Mouse (Mus musculus) urinary bladder, adult 2 months (tissue): ENCODE data around the gene Adcy3. TPM values are rescaled to one million over a fixed set of nuclear protein-coding genes. Genes with fewer than 3 reads are reported as not detected.

ENCODE experiments used
- DNase-seq: peaks from one replicate; pipeline ENCODE4 v3.0.0; 2022; ENCODE audit warnings: low spot score
- polyA plus RNA-seq: library from polyadenylated mRNA; depleted of rRNA; stranded (reverse); fragments of >200 nt; gene quantifications from 2 replicates; pipeline ENCODE4 v1.2.3, GENCODE M21; 2012; rRNA removed

The Adcy3 gene
- 4.2 and 6.5 TPM in 2 replicates for polyA plus RNA-seq

DNA sequence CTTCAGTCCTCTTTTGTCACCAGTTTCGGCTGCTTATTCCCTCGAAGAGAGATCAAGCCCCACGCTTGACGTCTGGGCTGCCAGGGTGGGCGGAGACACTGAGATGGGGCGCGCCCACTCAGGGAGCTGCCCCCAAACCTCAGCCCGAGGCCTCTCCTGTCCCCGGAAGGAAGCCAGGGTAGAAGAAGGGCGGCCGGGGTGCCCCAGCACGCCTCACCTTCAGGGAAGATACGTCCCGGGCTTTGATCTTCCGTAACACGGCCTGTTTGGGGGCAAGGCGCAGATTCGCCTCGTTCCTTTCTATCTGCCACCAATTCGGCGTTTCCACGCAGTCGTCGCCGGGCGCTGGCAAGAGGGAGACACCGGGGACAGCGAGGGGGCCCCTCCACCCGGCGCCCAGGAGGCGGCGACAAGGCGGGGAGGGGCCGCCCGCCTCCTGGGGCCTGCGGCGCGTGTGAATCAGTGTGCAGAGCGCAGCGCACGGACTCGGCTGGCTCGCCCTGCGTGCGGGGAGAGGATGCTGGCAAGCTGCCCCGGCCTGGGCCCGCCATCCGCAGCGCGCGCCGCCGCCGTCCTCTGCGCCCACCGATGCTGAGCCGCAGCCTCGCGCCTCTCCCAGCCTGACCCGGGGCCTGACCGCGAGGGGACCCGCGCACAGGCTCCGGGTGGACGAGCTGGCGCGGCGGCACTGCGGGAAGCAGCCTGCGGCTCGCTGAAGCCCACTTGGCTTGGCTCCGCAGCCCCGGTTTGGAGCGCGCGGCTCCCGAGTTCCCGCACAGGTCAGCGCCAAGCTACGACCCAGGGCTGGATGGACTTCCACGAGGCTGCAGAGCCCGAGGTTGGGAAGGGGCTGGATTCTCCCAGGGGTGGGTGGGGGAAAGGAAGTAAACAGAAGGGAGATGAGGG, at the start of gene Adcy3:
Gene Adcy3 (plus strand): TSS at position 163 of the 906 bp plus-strand sequence.
- DNase-seq, result peak; percentile 43

DNA sequence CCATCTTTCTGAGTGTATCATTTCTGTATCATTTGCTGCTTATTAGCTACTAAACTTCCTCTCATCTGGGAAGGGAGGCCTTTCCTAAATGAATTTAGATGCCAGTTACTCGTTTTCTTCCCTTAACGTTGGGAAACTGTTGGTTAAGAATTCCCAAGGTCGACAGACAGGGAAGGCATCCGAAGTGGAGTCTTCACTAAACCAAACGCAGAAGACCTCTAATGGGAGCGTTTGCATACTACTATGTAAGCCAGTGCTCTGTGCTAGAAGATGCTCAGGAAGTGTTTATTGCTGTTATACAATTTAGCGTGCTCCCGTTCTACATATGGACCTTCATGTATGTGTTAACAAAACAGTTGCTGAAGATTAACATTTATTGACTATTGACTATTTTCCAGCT, 49.5 kb upstream of the Adcy3 start:
- no peak for DNase-seq

DNA sequence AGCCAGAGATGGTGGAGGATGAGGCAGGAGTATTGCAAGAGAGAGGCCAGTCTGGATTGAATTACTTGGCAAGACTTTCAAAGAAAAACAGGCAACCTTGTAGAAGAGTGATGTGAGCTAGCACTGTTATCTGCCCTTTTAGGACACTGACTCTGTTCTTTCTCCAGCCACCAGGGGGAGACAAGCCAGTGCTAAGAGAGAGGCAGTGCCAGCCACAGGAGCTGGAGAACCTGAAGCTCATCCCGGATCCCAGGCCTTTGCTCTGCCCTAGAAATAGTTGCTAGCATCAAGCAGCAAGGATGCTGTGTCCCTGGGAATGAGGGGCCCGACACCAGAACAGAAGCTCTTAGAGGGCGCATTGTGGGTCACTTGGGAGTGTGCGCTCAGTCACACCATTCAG, 25.5 kb upstream of the Adcy3 start:
- peak; percentile 29 for DNase-seq

DNA sequence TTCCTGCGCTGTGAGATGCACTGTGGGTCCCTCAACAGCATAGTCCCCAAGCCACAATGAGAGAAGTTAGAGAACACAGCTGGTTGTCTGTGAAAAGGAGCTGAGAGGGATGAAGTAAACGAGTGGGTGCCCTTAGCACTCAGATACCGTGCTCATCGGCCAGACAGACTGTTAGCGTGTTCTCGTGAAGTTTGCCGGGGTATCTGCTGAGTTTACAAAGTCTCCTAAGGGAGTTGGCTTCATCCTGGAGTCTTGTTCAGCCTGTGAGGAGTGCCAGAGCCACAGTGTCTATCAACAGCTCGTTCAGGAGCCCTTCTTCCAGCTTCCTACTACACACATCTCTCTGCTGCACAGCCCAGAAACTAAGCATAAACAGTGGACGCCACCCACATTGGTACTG, 16.8 kb upstream of the Adcy3 start:
- DNase-seq, result no peak

DNA sequence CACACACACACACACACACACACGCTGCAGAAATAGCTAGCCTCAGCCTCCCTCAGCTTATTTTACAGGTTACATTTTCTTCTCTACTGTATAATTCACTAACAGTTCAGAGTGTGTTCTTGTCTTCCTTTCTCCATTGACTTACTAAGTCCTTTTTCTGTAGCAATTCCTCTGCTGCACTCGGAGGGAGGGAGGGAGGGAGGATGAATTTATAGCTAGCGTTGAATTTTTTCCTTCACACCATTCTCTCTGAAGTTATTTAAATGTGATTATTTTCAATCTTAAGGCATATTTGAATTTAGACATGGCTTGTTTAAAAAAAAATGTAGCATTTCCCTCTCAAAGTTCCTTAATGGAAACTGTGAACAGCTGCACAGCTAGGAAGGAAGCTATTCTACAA, 15.8 kb upstream of the Adcy3 start:
- no peak for DNase-seq

DNA sequence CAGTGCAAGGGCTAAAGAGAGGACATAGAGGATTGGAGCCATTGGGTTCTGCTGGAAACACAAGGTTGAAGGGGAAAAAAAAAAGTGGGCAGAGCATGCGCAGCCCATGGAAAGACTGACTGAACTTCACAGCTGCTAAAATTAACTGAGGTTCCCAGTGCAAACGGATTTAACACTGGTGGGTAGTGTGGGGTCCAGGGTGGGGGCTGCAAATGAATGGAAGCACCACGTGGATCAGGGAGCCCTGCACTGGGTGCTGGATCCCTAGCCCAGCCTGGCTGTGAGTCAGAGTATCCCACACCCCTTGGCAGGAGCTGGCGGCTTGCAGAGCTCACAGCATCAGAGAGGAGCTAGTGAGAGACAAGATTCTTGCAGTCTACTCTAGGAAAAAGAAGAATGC, 15.3 kb upstream of the Adcy3 start:
- no peak for DNase-seq

DNA sequence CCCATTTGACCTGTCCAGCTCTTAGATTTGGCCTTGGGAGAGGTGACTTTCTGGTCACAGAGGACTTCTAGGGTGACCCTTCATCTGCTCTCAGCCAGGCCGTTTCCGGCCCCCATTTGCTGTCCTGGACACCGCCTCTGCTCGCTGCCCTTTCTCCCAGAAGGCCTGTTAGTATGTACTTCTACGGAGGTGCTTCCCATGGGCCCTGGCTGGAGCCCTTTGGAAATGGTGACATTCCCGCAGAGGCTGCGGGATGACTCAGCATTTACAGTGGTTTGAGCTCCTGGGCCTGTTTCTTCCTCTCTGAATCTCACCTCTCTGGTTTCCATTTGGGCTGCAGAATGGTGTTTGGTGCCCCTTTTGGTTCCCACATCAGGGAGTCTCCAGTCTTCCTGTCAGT, 5.6 kb upstream of the Adcy3 start:
- no peak for DNase-seq

DNA sequence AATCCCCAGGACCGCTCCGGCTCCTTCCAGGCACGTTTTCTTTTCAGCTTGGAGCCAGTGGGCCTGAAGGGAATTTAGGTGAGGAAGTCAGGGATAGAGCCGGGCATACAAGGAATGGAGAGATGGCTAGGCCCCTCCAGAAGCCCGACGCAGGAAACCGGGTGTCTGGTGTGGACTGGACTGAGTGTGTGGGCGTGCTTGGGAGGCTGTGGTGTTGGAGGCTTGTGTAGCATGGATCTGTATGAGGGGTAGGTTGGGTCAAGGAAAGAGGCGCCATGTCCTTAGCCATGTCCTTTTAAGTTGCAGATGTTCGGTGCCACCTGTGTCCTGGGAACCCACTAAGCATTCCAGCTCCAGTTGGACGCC, 927 bp downstream of the Adcy3 start:
- DNase-seq, result no peak

DNA sequence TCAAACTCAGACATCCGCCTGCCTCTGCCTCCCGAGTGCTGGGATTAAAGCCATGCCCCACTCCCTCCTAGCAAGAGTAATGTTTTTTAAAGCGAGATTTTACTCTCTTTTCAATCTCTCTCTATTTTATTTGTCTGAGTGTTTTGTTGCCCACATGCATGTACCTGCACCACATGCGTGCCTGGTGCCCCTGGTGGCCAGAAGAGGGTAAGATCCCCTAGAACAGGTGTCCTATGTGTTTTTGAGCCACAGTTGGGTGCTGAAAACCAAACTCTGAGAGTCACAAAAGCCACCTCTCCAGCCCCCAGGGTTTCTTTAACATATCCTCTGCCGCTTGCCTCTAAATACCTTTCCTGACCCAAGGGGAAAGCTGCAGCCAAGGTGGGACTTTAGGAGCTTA, 10.3 kb downstream of the Adcy3 start:
- no peak for DNase-seq

DNA sequence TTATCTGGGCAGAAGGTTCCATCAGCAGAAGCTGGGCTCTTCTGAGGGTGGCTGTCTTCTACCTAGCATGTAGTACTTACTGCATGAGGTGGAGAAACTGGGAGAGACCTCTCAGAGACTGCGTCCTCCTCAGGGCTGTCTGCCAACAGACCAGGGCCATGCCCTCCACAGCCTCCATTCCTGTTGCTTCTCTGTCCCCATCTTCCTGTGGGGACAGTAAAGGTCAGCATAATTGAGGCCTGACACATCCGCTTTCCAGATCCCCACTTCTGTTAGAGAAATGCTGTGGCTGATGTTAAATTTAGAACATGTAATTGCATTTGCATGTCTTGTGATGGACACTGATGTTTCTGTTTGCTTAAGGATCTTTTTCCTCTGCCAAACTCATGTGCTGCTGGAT, 18.0 kb downstream of the Adcy3 start:
- no peak for DNase-seq

DNA sequence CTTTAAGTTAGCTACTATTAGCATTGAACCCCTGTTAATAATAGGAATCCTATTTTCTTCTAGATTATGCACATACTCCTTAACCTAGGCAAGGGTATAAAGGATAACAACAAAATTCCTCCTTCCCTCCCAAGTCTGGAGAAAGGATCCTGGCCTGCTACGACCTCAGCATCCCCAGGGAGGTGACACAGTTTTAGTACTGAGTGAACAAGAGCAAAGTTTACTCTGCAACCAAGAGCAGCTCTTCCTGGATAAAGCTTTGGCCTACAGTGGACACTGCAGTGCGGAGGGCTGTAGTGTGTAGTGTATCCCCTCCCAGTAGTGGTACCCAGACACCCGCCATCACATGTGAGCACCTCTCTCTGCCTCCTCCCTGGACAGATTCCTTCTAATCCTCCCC, 19.1 kb downstream of the Adcy3 start:
- DNase-seq, result no peak

DNA sequence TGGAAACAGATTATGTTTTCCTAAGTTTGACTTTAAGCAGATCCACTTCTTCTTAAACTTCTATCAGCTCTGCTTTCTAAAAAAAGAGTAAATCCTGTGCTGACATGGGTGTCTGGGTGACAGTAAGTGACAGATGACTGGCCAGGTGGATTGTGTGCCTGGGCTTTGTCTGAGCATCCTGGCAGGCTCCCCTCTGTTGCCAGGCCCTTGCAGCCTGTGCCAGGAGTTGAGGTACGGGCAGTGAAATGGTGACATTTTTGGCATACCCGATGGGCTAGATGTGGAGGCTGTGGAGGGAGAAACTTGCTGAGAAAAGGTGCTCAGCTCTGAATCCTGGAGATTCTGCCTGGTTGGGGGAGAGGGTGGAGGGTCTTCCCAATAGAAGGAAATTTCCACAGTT, 24.6 kb downstream of the Adcy3 start:
- no peak for DNase-seq

DNA sequence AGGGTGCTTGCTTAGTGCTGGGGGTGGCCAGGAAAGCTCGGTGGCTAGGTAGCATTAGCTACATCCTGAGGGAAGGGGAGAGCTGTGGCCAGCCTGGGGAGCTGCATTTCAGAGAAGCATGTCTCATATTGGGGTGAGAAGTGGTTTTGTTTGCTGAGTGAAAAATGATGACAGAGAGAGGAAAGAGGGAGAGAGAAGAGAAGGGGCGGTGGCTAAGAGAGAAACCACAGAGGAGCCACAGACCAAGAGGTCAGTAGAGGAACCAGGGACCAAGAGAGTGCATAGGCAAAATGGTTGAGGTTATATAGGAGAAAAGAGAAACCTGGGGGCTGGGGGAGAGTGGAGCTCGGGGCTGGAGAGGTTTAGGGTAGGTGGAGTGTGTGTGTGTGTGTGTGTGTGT, 25.3 kb downstream of the Adcy3 start:
- no peak for DNase-seq

DNA sequence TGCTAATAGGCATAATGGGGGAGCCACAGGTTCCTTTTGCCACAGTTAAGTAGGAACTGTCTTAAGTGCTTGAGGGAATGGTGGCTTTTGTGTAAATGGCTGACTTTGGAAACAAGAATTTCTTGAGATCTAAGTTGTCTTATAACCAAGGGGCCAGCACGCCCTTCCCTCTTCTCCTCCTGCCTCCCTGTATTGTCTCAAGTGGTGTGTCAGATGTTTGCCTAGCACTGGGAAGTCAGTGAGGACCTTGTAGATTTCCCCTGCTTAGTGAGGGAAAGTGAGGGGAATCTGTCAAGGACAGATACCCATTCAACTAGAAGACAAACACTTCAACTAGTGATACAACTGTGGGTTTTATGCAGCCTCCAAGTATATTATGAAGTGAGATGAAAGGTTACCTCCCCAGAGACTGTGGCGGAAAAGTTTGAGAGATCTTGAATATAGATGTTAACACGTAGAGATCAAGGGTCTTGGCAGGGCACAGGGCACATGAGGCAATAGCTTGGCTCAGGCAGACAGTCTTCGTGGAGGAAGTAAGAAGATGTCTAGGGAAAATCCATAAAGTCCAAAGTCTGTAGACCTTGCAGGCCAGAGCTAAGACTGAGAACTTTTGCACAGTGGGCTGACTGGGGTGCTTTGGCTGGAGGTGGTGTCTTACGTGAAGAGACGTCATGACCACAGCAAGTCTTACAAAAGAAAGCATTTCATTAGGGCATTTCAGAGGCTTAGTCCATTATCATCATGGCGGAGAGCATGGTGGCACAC, 26.1 kb downstream of the Adcy3 start:
- no peak for DNase-seq

DNA sequence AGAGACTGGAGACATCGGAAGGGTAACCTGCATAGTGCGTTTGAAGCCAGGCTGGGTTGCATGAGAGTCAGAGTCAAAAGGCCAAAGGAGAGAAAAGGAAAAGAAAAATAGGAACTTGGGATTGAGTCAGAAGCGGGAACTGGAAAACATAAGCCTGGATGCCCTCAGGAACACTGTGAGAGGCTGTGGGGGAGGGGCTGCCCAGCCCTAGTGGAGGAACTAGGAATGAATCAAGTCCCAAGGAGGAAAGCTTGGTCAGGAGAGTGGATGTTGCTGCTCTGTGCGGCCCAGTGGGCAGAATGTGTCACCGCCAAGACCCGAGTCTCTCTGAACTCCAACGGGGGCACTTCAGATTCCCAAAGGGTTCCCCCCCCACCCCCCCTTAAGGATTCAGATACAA, 27.4 kb downstream of the Adcy3 start:
- DNase-seq, result no peak

DNA sequence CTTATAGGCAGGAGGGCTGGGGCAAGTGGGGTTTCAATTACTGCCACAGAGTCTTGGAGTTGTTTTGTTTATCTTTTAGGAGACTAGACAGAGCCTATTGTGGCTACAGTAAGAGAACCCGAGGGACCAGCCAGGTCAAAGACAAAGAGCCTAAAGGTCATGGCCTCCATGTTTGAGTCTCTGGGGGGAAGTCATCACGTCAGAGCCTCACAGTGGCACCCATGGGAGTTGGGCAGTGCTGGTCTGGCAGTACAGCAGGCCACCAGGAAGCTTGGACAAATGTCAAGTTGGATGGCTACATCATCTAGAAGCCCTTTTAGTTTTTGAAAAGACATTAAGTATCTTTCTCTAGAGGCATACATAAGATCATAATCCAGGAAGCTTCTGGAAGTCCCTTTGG, 30.0 kb downstream of the Adcy3 start:
- DNase-seq, result no peak

DNA sequence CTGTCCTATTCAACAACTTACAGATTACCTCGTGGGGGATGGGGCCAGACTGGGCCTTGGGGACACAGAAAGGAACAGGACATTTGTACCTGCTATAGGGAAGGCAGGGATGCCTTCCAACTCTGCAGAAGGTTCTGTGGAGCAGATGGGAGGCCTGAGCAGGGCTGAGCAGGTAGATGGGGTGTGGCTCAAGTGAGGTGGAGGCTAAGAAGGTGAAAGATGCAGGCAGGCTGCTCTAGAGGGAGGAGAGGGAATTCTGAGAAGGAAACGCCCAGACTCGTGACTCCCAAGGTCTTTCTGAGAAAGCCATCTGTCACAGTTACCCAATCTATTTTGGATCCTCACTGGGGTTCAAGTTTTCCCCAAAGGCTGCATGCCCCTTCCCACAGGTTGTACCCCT, 34.1 kb downstream of the Adcy3 start:
- no peak for DNase-seq

DNA sequence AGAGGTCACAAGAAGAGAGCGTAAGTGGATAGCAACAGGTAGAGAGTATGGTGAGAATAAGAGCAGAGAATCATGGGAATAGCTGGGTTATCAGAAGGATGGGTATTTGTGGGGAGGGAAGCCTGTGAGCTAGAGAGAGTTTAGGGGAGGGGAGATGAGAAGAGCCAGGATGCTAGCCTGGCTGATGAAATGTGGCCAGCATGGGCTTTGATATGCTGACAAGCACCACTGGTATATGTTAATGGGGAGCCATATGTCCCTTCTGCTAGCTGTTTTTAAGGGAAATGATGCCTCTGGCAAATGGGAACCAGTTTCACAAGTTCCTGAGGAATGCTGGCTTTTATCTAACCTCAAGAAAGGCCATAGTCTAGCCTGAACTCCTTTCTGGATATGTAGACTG, 36.2 kb downstream of the Adcy3 start:
- no peak for DNase-seq

DNA sequence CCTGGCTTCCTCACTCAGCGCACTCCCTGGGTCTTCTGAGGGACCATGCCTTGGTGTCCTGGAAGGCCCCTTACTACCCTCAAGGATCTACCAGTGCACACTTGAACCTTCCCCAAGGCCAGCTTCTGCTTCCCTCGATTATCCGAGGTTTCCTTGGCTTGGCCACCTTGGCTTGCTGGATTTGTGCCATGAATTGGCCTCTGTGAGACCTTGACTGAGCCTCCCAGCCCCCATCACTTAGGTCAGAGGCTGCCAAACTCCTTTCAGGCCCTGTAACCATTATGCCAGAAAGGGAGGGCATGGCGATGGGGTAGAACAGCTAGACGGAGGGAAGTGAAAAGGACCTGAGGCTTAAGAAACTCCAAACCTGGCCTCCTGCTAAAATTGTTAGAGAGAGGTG, 36.7 kb downstream of the Adcy3 start:
- no peak for DNase-seq

DNA sequence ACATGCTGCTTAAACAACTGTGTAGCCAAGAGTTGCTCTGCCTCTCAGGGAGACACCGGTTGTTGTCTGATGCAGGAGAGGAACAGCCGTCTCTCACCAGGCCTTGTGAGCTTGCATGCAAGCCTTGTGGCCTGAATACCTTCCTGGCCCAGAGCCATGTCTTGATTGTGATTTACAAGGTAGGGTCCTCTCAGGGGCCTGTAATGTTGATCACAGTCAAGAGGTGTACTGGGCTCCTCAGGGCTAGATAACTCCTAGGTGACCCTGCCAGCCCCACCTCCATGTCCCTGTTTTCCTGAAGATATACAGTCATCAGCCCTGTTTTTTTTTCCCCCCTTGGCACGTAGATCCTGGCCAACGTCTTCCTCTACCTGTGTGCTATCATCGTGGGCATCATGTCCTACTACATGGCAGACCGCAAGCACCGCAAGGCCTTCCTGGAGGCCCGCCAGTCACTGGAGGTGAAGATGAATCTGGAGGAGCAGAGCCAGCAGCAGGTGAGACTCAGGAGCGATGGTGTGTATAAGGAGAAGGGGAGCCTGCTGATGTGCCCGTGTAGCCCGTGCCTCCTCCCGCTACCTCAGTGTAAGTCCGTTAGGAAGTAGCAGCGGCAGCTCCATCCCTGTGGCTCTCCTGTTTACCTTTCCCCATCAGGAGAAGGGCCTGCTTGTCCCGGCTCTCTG, 40.3 kb downstream of the Adcy3 start:
- no peak for DNase-seq

DNA sequence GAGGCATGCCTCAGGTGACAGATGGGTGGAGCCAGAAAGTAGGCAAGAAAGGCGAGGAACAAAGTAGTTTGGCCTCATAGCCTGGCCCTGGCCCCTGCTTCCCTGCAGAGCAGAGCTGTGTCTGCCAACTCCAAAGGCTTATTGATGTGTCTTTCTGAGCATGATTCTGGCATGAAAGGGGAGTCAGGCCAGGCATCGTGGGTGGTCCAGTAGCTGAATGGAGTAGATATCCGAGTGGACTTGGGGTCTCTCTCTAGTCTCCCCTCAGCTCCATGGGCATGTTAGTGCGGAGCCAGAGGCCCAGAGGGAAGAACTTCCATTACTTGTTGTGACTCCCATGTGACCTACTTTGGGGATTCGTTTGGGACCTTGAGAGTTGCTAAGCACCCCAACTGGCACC, 45.9 kb downstream of the Adcy3 start:
- no peak for DNase-seq

DNA sequence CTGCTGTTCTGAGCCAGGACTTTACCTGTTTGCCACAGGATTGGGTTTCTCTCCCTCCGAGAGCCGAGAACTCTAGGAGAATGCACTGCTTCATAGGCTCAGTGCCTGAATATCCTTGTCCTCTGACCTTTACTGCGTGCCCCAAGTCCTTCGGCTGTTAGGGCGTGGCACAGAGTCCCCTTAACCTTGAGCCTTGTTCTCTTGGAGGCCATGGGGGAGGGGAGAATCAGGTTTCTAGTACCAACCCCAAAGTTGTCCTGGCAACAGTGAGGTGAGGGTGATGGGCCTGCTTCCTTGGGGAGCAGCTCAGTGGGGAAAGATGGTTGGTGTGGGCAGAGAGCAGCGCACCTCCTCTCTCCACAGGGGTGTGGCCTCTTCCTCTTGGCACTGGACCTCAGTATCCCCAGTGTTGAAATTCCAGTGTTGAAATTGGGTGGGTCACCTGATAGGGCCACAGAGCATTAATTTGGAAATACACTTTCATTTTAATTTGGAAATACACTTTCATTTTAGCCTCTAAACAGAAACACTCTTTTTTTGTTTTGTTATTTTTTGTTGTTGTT, 46.8 kb downstream of the Adcy3 start:
- no peak for DNase-seq
